Mouse (Mus musculus) heart, adult 2 months (tissue): ENCODE data around the gene Tmsb15l. TPM values are rescaled to one million over a fixed set of nuclear protein-coding genes. Genes with fewer than 3 reads are reported as not detected.

Experiments used
- DNase-seq, 2 experiments: peaks; one replicate each; pipeline ENCODE4 v3.0.0; 2021
- H3K27ac ChIP-seq: fragments of 200-600 bp; 2 replicates; pipeline ENCODE4 v1.8.1; 2022
- H3K27me3 ChIP-seq: fragments of 200-500 bp; 2 replicates; pipeline ENCODE4 v1.6.1; 2012; ENCODE audit warnings: mild to moderate bottlenecking, low read length, inconsistent platforms, mixed read lengths; ENCODE audit not compliant: control insufficient read depth, insufficient read depth
- H3K36me3 ChIP-seq: fragments of 200-500 bp; 2 replicates; pipeline ENCODE4 v1.6.1; 2012; ENCODE audit warnings: low read length, inconsistent platforms; ENCODE audit not compliant: control insufficient read depth, insufficient read depth
- H3K4me1 ChIP-seq: fragments of 200-500 bp; 2 replicates; pipeline ENCODE4 v1.6.1; 2011; ENCODE audit warnings: low read length; ENCODE audit not compliant: control insufficient read depth, insufficient read depth
- H3K4me3 ChIP-seq: fragments of 200-600 bp; 2 replicates; pipeline ENCODE4 v1.8.1; 2022
- H3K79me2 ChIP-seq: fragments of 200-500 bp; replicated peaks from 2 replicates; pipeline ENCODE4 v1.6.1; 2012; ENCODE audit warnings: mild to moderate bottlenecking, inconsistent platforms, low read length, moderate library complexity, mixed read lengths; ENCODE audit not compliant: control insufficient read depth, insufficient read depth
- H3K9ac ChIP-seq: fragments of 200-500 bp; 2 replicates; pipeline ENCODE4 v1.6.1; 2012; ENCODE audit warnings: low read depth, mild to moderate bottlenecking, control low read depth, inconsistent platforms, low read length, mixed read lengths
- CTCF ChIP-seq: fragments of 200-600 bp; IDR thresholded peaks from 2 replicates; pipeline ENCODE4 v1.8.1; 2022; ENCODE audit warnings: antibody characterized with exemption, mild to moderate bottlenecking, moderate library complexity
- EP300 ChIP-seq: fragments of 200-500 bp; IDR thresholded peaks from 2 replicates; pipeline ENCODE4 v1.6.1; 2011; ENCODE audit warnings: low read depth, low read length, control low read depth; ENCODE audit not compliant: insufficient read depth
- POLR2A ChIP-seq: fragments of 200-500 bp; IDR thresholded peaks from 2 replicates; pipeline ENCODE4 v1.6.1; 2011; ENCODE audit warnings: mild to moderate bottlenecking, low read depth, low read length, control low read depth; ENCODE audit not compliant: insufficient read depth
- WGBS: fragments of 180-500 bp; shearing (Covaris S2); methylation state at CpG from one replicate; pipeline ENCODE4 v1.1.7; 2018; 5-methylcytosine and 5-hydroxymethylcytosine counted together
- intact Hi-C: fragments of 180-260 bp; cut with DNase I; formaldehyde crosslinking; loops from one replicate; pipeline ENCODE4 v1.15.1; 2025
- long read RNA-seq: library from polyadenylated mRNA; stranded (forward); transcript quantifications from one replicate; pipeline ENCODE4 v2.0.0, GENCODE M21; 2021
- polyA plus RNA-seq: library from polyadenylated mRNA; depleted of rRNA; stranded (reverse); fragments of >200 nt; gene quantifications from 2 replicates; pipeline ENCODE4 v1.2.3, GENCODE M21; 2012; rRNA removed
- total RNA-seq, 2 experiments: library from RNA; stranded (reverse); gene quantifications; 2 replicates each; pipeline ENCODE4 v1.2.3; 2021

The Tmsb15l gene
- total RNA-seq (not detected), polyA plus RNA-seq (0.23 and 0.41 TPM in 2 replicates)
- long read RNA-seq: 0 reads

DNA sequence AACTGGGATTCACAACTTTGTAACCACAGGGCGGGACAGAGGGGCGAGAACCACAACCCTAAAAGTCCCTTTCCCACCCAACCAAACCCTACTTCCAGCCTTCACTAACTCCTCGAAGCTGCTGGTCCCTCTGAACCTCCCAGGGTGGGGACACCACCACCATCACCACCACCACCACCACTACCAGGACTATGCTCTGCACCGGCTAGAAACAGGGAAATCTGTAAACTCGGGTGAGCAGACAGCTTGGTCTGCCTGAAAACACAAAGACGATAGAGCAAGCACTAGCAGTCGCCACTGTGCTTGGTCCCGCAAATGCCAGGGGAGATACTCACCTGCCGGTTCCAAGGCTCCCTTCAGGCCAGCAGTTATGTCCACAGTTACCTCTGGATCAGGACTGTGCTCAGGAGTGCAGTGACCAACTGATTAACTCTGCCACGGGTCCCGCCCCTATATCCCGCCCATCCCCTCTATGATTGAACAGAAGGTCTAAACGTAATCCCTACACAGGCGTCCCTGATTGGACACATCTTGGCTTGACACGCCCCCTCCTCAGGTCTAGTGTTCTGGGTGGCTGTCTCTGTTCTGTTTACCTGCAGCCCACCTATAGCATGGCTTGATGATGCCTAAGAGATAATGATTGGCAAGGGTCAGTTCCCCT, at the start of gene Tmsb15l, which contains the start of gene Tmsb15b1:
Gene Tmsb15l (minus strand): TSS at position 446 of the 661 bp plus-strand sequence.
Gene Tmsb15b1 (minus strand): TSS at position 451 of the 661 bp plus-strand sequence.
- WGBS: 31% methylated on average over 15 of the region's 15 CpGs
- peak in 1 of 2 experiments; percentile 48 for DNase-seq

DNA sequence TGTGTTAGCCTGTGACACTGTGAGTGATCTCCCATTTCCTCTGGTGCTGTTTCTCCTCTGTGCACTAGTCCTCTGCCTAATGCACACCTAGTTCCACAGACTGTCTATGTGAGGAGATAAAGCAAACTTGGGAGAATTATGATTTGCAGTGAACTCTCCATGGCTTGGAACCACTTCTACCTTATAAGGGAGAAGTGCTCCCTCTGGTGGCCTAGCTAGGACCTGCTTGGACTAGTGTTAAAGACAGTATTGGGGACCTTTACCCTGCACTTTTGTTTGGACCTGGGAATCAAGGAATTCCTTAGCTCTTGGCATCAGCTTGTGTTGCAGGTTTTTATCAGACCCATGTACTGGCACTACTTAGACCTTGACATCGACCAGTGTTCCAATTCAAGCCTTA, 42.6 kb upstream of the Tmsb15l start:
- 20% methylated on average over 1 of the region's 1 CpGs for WGBS
- DNase-seq: peak; percentile 35 to 54
- no peak overlapping the region for H3K9ac ChIP-seq
- H3K27me3 ChIP-seq: no peaks in the 10 kb centered on the region
- H3K27ac ChIP-seq: no peak overlapping the region
- no peaks in the 10 kb centered on the region for H3K79me2 ChIP-seq
- intact Hi-C loops: no loop called here
- no peak overlapping the region for H3K4me3 ChIP-seq
- TF ChIP-seq POLR2A (no peak), EP300 (no peak), CTCF (peak; percentile 82)
- no peaks in the 10 kb centered on the region; the same call in 1 of the 2 replicates for H3K4me1 ChIP-seq
- H3K36me3 ChIP-seq: no peaks in the 10 kb centered on the region

More for the DNA sequence above, at the start of gene Tmsb15l, which contains the start of gene Tmsb15b1:
- Histone ChIP-seq H3K36me3 (no peaks in the 10 kb centered on the region), H3K79me2 (no peaks in the 10 kb centered on the region), H3K27me3 (no peaks in the 10 kb centered on the region), H3K9ac (peak within 1 kb of the TSS; percentile 41; the same call in 1 of the 2 replicates), H3K4me3 (no peak within 1 kb of the TSS), H3K27ac (no peak within 1 kb of the TSS), H3K4me1 (no peaks in the 10 kb centered on the region)
- intact Hi-C loops: no loop called here
- TF ChIP-seq CTCF: no peak
- no peak for TF ChIP-seq EP300
- no peak for TF ChIP-seq POLR2A

DNA sequence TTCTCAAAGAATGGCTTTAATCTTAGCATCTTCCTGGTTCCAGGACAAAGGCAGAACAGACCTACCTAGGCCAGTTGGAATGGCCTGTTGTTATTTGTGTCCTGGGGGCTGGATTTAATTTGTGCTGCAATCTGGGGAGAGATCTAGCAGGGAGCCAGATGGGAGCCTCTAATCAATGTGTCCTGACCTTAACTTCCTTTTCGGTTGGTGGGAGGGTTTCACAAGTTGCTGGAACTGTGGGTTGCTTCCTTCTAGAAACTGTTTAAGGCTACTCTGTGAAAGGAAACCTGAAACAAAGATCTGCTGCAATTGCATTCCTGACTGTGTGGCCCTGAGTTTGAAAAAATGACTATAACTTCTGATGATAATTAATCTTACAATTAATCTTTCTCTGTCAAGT, 41.0 kb upstream of the Tmsb15l start:
- no peaks in the 10 kb centered on the region; the same call in 1 of the 2 replicates for H3K4me1 ChIP-seq
- TF ChIP-seq CTCF: no peak
- TF ChIP-seq POLR2A: no peak
- no peak for TF ChIP-seq EP300
- WGBS: 59% methylated on average over 1 of the region's 1 CpGs

DNA sequence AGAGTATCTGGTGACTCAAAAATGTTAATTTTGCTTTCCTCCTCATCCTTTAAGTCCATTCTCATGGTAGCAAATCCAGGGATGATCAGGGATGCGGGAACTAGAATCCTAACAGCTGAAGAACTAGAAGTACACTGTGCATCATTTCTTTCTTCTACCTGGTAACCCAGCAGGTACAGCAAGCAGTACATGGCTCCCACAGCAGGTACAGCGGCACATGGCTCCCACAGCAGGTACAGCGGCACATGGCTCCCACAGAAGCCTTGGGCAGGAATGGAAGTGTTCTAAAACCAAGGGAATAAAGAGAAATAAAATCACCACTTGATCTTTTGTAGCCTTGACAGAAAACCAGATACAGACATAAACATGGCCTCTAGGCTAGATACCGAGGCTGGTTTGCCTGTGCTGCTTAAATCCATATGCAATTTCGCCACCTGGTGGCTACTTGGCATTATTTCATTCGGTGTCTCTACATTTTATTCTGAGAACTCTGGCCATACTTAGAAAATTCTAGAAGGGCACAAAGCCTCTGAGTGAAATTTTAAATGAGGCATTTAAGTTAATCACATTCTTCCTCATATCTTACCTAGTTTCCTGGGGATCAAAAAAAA, 38.5 kb upstream of the Tmsb15l start:
- intact Hi-C loops: loop anchor here (2.0 kb wide), 1 partner anchor 272 kb away; the partner anchor contains the start of gene Morf4l2
- Histone ChIP-seq H3K36me3 (no peaks in the 10 kb centered on the region), H3K4me3 (no peak overlapping the region), H3K27ac (no peak overlapping the region), H3K4me1 (no peaks in the 10 kb centered on the region; the same call in 1 of the 2 replicates), H3K27me3 (no peaks in the 10 kb centered on the region), H3K9ac (no peak overlapping the region), H3K79me2 (no peaks in the 10 kb centered on the region)
- DNase-seq: peak in 1 of 2 experiments; percentile 19
- WGBS: 48% methylated on average over 6 of the region's 6 CpGs
- TF ChIP-seq EP300: no peak
- peak; percentile 79 for TF ChIP-seq CTCF

More for the DNA sequence above, 41.0 kb upstream of the Tmsb15l start:
- H3K9ac ChIP-seq: no peak overlapping the region
- H3K36me3 ChIP-seq: no peaks in the 10 kb centered on the region
- no peak overlapping the region for H3K4me3 ChIP-seq
- intact Hi-C loops: no loop called here
- no peaks in the 10 kb centered on the region for H3K27me3 ChIP-seq
- no peak for DNase-seq
- H3K79me2 ChIP-seq: no peaks in the 10 kb centered on the region
- no peak overlapping the region for H3K27ac ChIP-seq

DNA sequence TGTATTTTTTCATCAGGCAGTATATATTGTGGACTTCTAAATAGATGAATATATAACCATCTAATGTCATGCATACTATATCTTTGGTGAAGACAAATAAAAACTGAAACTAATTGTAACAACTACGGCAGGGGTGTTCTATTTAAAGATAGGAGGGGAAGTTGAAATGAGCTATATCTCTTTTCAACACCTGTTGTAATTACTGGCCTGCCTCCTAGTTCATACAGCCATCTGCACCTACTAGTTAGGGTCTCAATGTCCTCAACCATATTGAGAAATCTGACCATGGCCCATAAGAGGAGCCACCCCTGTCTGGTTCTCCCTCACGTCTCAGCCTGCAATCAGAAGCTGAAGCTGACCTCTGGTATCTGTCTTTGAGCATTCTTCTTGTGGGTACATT, 19.6 kb upstream of the Tmsb15l start:
- Histone ChIP-seq H3K27ac (no peak overlapping the region), H3K79me2 (no peaks in the 10 kb centered on the region), H3K27me3 (peaks cover 3% of the 10 kb centered on the region; the same call in 1 of the 2 replicates), H3K4me1 (no peaks in the 10 kb centered on the region; the same call in 1 of the 2 replicates), H3K4me3 (no peak overlapping the region), H3K36me3 (no peaks in the 10 kb centered on the region), H3K9ac (no peak overlapping the region)
- DNase-seq: no peak
- intact Hi-C loops: no loop called here
- TF ChIP-seq EP300 (no peak), POLR2A (no peak)
- 62% methylated on average over 2 of the region's 2 CpGs for WGBS

DNA sequence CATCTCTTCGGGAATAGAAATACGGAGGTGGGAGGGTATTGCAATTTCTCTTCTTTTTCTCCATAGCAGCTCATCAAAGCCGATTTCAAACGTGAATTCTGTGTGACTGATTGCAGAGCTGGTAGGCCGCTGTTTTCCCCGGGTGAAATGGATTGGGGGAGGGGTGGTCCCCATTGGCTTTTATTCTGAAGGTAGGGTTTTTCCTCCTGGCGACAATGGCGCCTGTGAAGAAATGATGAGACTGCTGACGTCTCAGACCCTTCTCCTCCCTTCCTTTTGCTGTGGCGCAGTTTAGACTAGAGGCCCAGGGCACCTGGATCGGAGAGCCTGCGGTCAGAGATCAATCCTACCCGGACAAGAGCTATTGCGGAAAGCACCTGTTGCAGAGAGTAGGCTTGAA, 17.0 kb upstream of the Tmsb15l start:
- Histone ChIP-seq H3K27ac (no peak overlapping the region), H3K4me1 (no peaks in the 10 kb centered on the region; the same call in 1 of the 2 replicates), H3K9ac (no peak overlapping the region), H3K36me3 (no peaks in the 10 kb centered on the region), H3K27me3 (peaks cover 3% of the 10 kb centered on the region; the same call in 1 of the 2 replicates), H3K79me2 (no peaks in the 10 kb centered on the region), H3K4me3 (no peak overlapping the region)
- DNase-seq: no peak
- WGBS: 44% methylated on average over 14 of the region's 14 CpGs
- TF ChIP-seq POLR2A (no peak), EP300 (no peak), CTCF (no peak)
- intact Hi-C loops: no loop called here
